9 mouse cellular contexts compared by ENCODE assay signal in the genomic region with DNA sequence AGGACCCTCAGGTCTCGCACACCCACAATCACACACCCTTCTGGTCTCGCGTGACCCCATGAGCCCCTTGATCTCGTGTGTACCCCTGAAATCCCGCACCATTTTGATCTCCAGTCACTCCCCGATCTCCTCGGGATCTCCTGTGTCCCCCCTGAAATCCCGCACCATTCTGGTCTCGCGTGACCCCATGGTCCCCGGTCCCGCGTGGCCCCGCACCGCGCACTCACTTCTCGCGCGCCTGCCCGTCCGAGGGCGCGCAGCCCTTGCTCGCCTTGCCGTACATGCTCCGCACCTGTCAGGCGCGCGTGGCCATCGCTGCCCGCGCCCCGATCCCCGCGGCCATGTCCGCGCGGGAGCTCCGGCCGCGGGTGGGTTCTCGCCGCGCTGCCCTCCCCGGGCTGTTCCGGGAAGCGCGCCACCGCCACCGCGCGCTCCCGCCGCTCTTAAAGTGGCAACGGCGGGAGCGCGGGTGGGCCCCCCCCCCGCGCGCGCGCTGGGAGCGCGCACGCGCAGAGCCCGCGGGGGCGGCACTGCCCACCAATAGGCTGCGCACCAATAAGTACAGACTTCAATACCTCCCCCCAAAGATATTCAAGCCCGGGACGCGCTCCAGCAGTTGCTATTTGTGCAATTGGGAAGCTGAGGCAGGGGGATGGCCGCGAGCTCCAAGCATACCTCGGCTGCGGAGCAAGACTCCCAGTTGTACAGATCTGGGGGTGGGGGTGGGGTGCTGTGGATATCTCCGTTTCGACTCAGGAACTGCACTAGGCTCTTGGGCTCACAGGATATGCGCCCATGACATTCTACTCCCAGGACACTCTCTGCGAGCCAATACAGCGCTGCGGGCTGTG. TPM values are rescaled to one million over a fixed set of nuclear protein-coding genes. Genes with fewer than 3 reads are reported as not detected.
DNase-seq lines count a peak whose midpoint lies in the region; ATAC-seq and TF ChIP-seq lines count a peak whose summit lies in the region.
"Had no signal": no experiment of that assay in that cellular context is flagged by ENCODE, and none has a peak within 500 bp of the region (broad histone marks: within the 10 kb centered on the region; RNA-seq: fewer than 3 reads in every experiment).

No protein-coding gene starts in this region.

- no peak for TF ChIP-seq CTCF in brain, embryonic 14.5 days (IDR thresholded peaks at IDR 0.05; ENCODE audit: borderline replicate concordance, extremely low read depth, insufficient read depth, insufficient read length)
- no peak for TF ChIP-seq CTCF in hindbrain, postnatal 0 days (IDR thresholded peaks at IDR 0.05; ENCODE audit: low read depth)
- no peak for TF ChIP-seq CTCF in liver, adult 2 months (IDR thresholded peaks at IDR 0.05; ENCODE audit: low read depth, low read length)

- H3K27me3 ChIP-seq in megakaryocyte, embryonic 14.5 days (replicated peaks): no peaks in the 10 kb centered on the region
- H3K27me3 ChIP-seq in forebrain, embryonic 15.5 days: peaks cover 4% of the 10 kb centered on the region; the same call in 1 of the 2 replicates
- no peaks in the 10 kb centered on the region for H3K27me3 ChIP-seq in hindbrain, postnatal 0 days (ENCODE audit: insufficient read depth, low read length)
- H3K27me3 ChIP-seq in liver, adult 2 months (ENCODE audit: control insufficient read depth, insufficient read depth, low read length): peaks cover 3% of the 10 kb centered on the region; the same call in 1 of the 2 replicates

- H3K27ac ChIP-seq in forebrain, embryonic 15.5 days (replicated peaks): peak overlapping the region; percentile 70
- peak overlapping the region; percentile 80 for H3K27ac ChIP-seq in hindbrain, postnatal 0 days
- peak overlapping the region; percentile 52 for H3K27ac ChIP-seq in liver, adult 2 months (replicated peaks; ENCODE audit: insufficient read depth, low read depth, low read length)

- peaks cover 83% of the 10 kb centered on the region for H3K4me1 ChIP-seq in megakaryocyte, embryonic 14.5 days
- peaks cover 53% of the 10 kb centered on the region for H3K4me1 ChIP-seq in forebrain, embryonic 15.5 days
- peaks cover 25% of the 10 kb centered on the region for H3K4me1 ChIP-seq in hindbrain, postnatal 0 days (ENCODE audit: insufficient read depth, low read length)
- H3K4me1 ChIP-seq in liver, adult 2 months (ENCODE audit: control insufficient read depth, insufficient read depth, low read length): peaks cover 4% of the 10 kb centered on the region; the same call in 1 of the 2 replicates

- peak; percentile 77 for TF ChIP-seq POLR2A in brain, embryonic 14.5 days (IDR thresholded peaks at IDR 0.05; ENCODE audit: borderline replicate concordance, extremely low read depth, insufficient read depth, insufficient read length, poor library complexity, severe bottlenecking)
- TF ChIP-seq POLR2A in liver, adult 2 months (IDR thresholded peaks at IDR 0.05; ENCODE audit: extremely low read depth, insufficient read depth, low read length): no peak

- H3K4me3 ChIP-seq in megakaryocyte, embryonic 14.5 days (replicated peaks): peak overlapping the region; percentile 95
- H3K4me3 ChIP-seq in forebrain, embryonic 15.5 days: peak overlapping the region; percentile 58
- peak overlapping the region; percentile 59 for H3K4me3 ChIP-seq in hindbrain, postnatal 0 days (ENCODE audit: low read length)
- peak overlapping the region; percentile 93 for H3K4me3 ChIP-seq in liver, adult 2 months (ENCODE audit: insufficient read depth, low read depth, low read length)

- peaks cover 33% of the 10 kb centered on the region for H3K36me3 ChIP-seq in megakaryocyte, embryonic 14.5 days (replicated peaks; ENCODE audit: low read length)
- H3K36me3 ChIP-seq in forebrain, embryonic 15.5 days: no peaks in the 10 kb centered on the region
- H3K36me3 ChIP-seq in hindbrain, postnatal 0 days (ENCODE audit: insufficient read depth, low read length): no peaks in the 10 kb centered on the region
- H3K36me3 ChIP-seq in liver, adult 2 months (ENCODE audit: control insufficient read depth, insufficient read depth, low read length): no peaks in the 10 kb centered on the region

- peak overlapping the region; percentile 63 for H3K4me2 ChIP-seq in forebrain, embryonic 15.5 days (replicated peaks)
- peak overlapping the region; percentile 78 for H3K4me2 ChIP-seq in hindbrain, postnatal 0 days (ENCODE audit: low read depth, low read length)

- 1% methylated on average over 84 of the region's 84 CpGs for WGBS in forebrain, embryonic 15.5 days
- WGBS in hindbrain, postnatal 0 days: 1% methylated on average over 81 of the region's 84 CpGs
- 3% methylated on average over 84 of the region's 84 CpGs for WGBS in liver, adult 2 months

- no peaks in the 10 kb centered on the region for H3K9me3 ChIP-seq in megakaryocyte, embryonic 14.5 days
- no peaks in the 10 kb centered on the region for H3K9me3 ChIP-seq in forebrain, embryonic 15.5 days
- H3K9me3 ChIP-seq in hindbrain, postnatal 0 days (ENCODE audit: low read length): no peaks in the 10 kb centered on the region

- DNase-seq in brain, embryonic 14.5 days (ENCODE audit: low read depth): peak; percentile 77
- DNase-seq in hindbrain, postnatal 0 days (ENCODE audit: low spot score): peak; percentile 86
- DNase-seq in liver, adult 2 months (ENCODE audit: extremely low read depth, low read depth, low spot score): no peak
- DNase-seq in neural tube, embryonic 10.5 days (ENCODE audit: extremely low spot score, low spot score): peak; percentile 69

- H3K9ac ChIP-seq in forebrain, embryonic 15.5 days (replicated peaks): peak overlapping the region; percentile 71
- H3K9ac ChIP-seq in hindbrain, postnatal 0 days (replicated peaks; ENCODE audit: low read length): peak overlapping the region; percentile 76
- H3K9ac ChIP-seq in liver, adult 2 months (ENCODE audit: low read depth, low read length): peak overlapping the region; percentile 98

- no peak for ATAC-seq in megakaryocyte, adult 5-6 weeks (ENCODE audit: poor library complexity, severe bottlenecking)
- 0 out of 2 replicates have a peak, but pooled peaks have one; percentile 14 for ATAC-seq in forebrain, embryonic 15.5 days (replicated peaks)
- ATAC-seq in hindbrain, postnatal 0 days: peak; percentile 72
- no peak for ATAC-seq in frontal cortex, adult (ENCODE audit: low TSS enrichment)

- peaks cover 2% of the 10 kb centered on the region; the same call in 1 of the 2 replicates for H3K79me2 ChIP-seq in liver, adult 2 months (ENCODE audit: control insufficient read depth, insufficient read depth, low read length)

RNA-seq across cellular contexts. Expression of gene Ssbp4, which starts 0.5 kb away (rescaled TPM):
- polyA plus RNA-seq in megakaryocyte, embryonic 14.5 days (2012; ENCODE audit: insufficient read depth, low replicate concordance): 1,561 and 3,509 TPM in 2 replicates
- total RNA-seq in megakaryocyte, adult 5-6 weeks (2015): 35.7 and 38.2 TPM in 2 replicates
- 61.3 and 76.1 TPM in 2 replicates for total RNA-seq in megakaryocyte, adult 5-6 weeks (2017)
- 202 and 236 TPM in 2 replicates for polyA plus RNA-seq in brain, embryonic 14.5 days (2012; rRNA removed)
- 114 TPM in 2 replicates for polyA plus RNA-seq in forebrain, embryonic 15.5 days (2015; fragmentation: Nextera tagmentation; extraction: Ambion mirVana)
- 248 and 349 TPM in 2 replicates for total RNA-seq in hindbrain, postnatal 0 days (2014; rRNA removed)
- 188 and 189 TPM in 2 replicates for polyA plus RNA-seq in hindbrain, postnatal 0 days (2015; fragmentation: Nextera tagmentation; extraction: Ambion mirVana)
- 2.3 and 5.0 TPM in 2 replicates for total RNA-seq in liver, adult 2 months (2014; rRNA removed)
- 13.5 and 16.4 TPM in 2 replicates for polyA plus RNA-seq in liver, adult 2 months (2012; rRNA removed)

RNA-seq across cellular contexts. Expression of gene Lrrc25, which starts 7.8 kb away (rescaled TPM):
- 19.0 and 34.7 TPM in 2 replicates for polyA plus RNA-seq in megakaryocyte, embryonic 14.5 days (2012; ENCODE audit: insufficient read depth, low replicate concordance)
- 62.2 and 64.6 TPM in 2 replicates for total RNA-seq in megakaryocyte, adult 5-6 weeks (2015)
- 29.3 and 33.8 TPM in 2 replicates for total RNA-seq in megakaryocyte, adult 5-6 weeks (2017)
- polyA plus RNA-seq in brain, embryonic 14.5 days (2012; rRNA removed): 1.4 TPM in 2 replicates
- 0.74 and 1.3 TPM in 2 replicates for polyA plus RNA-seq in forebrain, embryonic 15.5 days (2015; fragmentation: Nextera tagmentation; extraction: Ambion mirVana)
- total RNA-seq in hindbrain, postnatal 0 days (2014; rRNA removed): 0.65 and 3.3 TPM in 2 replicates
- 1.3 and 1.5 TPM in 2 replicates for polyA plus RNA-seq in hindbrain, postnatal 0 days (2015; fragmentation: Nextera tagmentation; extraction: Ambion mirVana)
- 1.4 and 2.3 TPM in 2 replicates for total RNA-seq in liver, adult 2 months (2014; rRNA removed)
- polyA plus RNA-seq in liver, adult 2 months (2012; rRNA removed): 2.5 and 7.0 TPM in 2 replicates

RNA-seq across cellular contexts. Expression of gene Isyna1, which starts 13.9 kb away (rescaled TPM):
- polyA plus RNA-seq in megakaryocyte, embryonic 14.5 days (2012; ENCODE audit: insufficient read depth, low replicate concordance): 165 and 201 TPM in 2 replicates
- total RNA-seq in megakaryocyte, adult 5-6 weeks (2015): 11.8 and 11.9 TPM in 2 replicates
- total RNA-seq in megakaryocyte, adult 5-6 weeks (2017): 13.9 and 15.7 TPM in 2 replicates
- polyA plus RNA-seq in brain, embryonic 14.5 days (2012; rRNA removed): 165 and 231 TPM in 2 replicates
- 116 TPM in 2 replicates for polyA plus RNA-seq in forebrain, embryonic 15.5 days (2015; fragmentation: Nextera tagmentation; extraction: Ambion mirVana)
- total RNA-seq in hindbrain, postnatal 0 days (2014; rRNA removed): 152 and 207 TPM in 2 replicates
- polyA plus RNA-seq in hindbrain, postnatal 0 days (2015; fragmentation: Nextera tagmentation; extraction: Ambion mirVana): 99.3 and 113 TPM in 2 replicates
- total RNA-seq in liver, adult 2 months (2014; rRNA removed): 3.2 and 6.4 TPM in 2 replicates
- 9.4 and 16.6 TPM in 2 replicates for polyA plus RNA-seq in liver, adult 2 months (2012; rRNA removed)

RNA-seq across cellular contexts. Expression of gene Gdf15, which starts 24.1 kb away (rescaled TPM):
- 2.5 and 4.5 TPM in 2 replicates for polyA plus RNA-seq in megakaryocyte, embryonic 14.5 days (2012; ENCODE audit: insufficient read depth, low replicate concordance)
- total RNA-seq in megakaryocyte, adult 5-6 weeks (2015): not detected in 2 replicates
- total RNA-seq in megakaryocyte, adult 5-6 weeks (2017): not detected in 2 replicates
- 0.23 and 0.26 TPM in 2 replicates for polyA plus RNA-seq in brain, embryonic 14.5 days (2012; rRNA removed)
- not detected in 2 replicates for polyA plus RNA-seq in forebrain, embryonic 15.5 days (2015; fragmentation: Nextera tagmentation; extraction: Ambion mirVana)
- 1.7 TPM in 1 of 2 replicates, not detected in the other for total RNA-seq in hindbrain, postnatal 0 days (2014; rRNA removed)
- 0.25 and 0.41 TPM in 2 replicates for polyA plus RNA-seq in hindbrain, postnatal 0 days (2015; fragmentation: Nextera tagmentation; extraction: Ambion mirVana)
- total RNA-seq in liver, adult 2 months (2014; rRNA removed): 5.8 and 12.6 TPM in 2 replicates
- polyA plus RNA-seq in liver, adult 2 months (2012; rRNA removed): 23.8 and 27.7 TPM in 2 replicates
- total RNA-seq: neutrophil, adult 5-6 weeks had no signal

RNA-seq across cellular contexts. Expression of gene Pgpep1, which starts 52.1 kb away (rescaled TPM):
- polyA plus RNA-seq in megakaryocyte, embryonic 14.5 days (2012; ENCODE audit: insufficient read depth, low replicate concordance): 10.2 and 10.5 TPM in 2 replicates
- total RNA-seq in megakaryocyte, adult 5-6 weeks (2015): 5.7 and 6.8 TPM in 2 replicates
- 1.5 and 4.0 TPM in 2 replicates for total RNA-seq in megakaryocyte, adult 5-6 weeks (2017)
- polyA plus RNA-seq in brain, embryonic 14.5 days (2012; rRNA removed): 80.8 and 83.7 TPM in 2 replicates
- 63.6 and 70.2 TPM in 2 replicates for polyA plus RNA-seq in forebrain, embryonic 15.5 days (2015; fragmentation: Nextera tagmentation; extraction: Ambion mirVana)
- total RNA-seq in hindbrain, postnatal 0 days (2014; rRNA removed): 65.7 and 68.4 TPM in 2 replicates
- polyA plus RNA-seq in hindbrain, postnatal 0 days (2015; fragmentation: Nextera tagmentation; extraction: Ambion mirVana): 44.2 and 56.5 TPM in 2 replicates
- 39.1 and 42.6 TPM in 2 replicates for total RNA-seq in liver, adult 2 months (2014; rRNA removed)
- 91.3 and 117 TPM in 2 replicates for polyA plus RNA-seq in liver, adult 2 months (2012; rRNA removed)

Comparison
In these comparisons a context has a peak if more than half of its experiments do, and no peak if none do; other contexts are left out.
1. ATAC-seq: peak in forebrain, embryonic 15.5 days (single experiment) and hindbrain, postnatal 0 days (single experiment); none in megakaryocyte, adult 5-6 weeks (single experiment) and frontal cortex, adult (single experiment).
2. Peak in every context shown above with its lines, with median percentiles within 50 percentile points of each other: H3K4me3 ChIP-seq, H3K27ac ChIP-seq and H3K9ac ChIP-seq.